Mouse (Mus musculus): ENCODE results near the gene Zfp217.

DNA sequence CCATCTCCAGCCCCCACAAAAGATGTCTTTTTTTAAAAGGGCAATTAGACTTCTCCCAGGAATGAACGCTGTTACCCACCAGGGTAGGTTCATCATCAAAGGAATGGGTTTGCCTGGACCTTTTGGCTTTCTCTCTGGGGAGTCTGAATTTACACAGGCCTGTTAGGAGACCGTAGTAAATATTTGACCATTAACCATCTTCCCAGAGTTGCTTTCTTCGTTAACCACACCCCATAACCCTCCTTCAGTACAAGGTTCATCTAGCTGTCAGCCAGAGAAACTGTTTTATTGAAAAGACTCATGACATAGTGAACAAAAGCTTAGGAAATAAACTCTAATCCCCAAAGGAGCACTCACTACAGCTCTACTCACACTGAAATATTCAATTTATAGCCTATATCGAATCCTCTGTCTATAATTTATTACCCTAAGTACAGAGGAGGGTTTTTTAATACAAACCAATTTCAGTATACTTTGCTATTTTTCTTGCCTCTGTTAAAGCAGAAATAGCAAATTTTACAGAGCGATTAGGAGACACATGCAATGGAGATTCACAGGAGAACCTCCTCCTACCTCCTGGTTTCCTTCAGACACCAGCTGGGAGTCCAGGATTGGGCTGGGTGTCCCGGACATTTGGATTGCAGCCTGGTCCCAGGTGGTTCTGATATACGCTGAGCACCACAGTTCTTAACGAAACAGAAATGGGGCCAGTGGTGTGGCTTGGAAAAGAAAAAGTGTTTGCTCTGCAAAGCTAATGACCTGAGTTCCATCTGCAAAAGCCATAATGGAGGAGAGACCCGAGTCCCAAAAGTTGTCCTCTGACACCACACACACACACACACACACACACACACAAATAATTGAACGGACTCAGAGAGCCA lies 56.1 kb downstream of the Zfp217 start:
- TF ChIP-seq CTCF (IDR thresholded peaks at IDR 0.05; ENCODE audit: low read depth) (no peak), EP300 (optimal IDR thresholded peaks at IDR 0.05) (no peak)
